Mouse (Mus musculus) ovary, postnatal 10 days (tissue): ENCODE results near the gene Alox15.
"Not testable (repeated sequence)": the region's sequence is repeated elsewhere in the genome, so short reads cannot be mapped to it uniquely, and the experiment has no call there.

ENCODE experiments used
- DNase-seq: peaks from one replicate; pipeline ENCODE4 v3.0.0; 2022; ENCODE audit warnings: low spot score

Gene Alox15

GRCm38 (mm10) chr11:70351868-70352267 is at the start of gene Alox15:
Gene Alox15, minus strand, starts transcription at chr11:70352031.
- DNase-seq: no peak

GRCm38 (mm10) chr11:70389421-70389820 is 37.6 kb upstream of the Alox15 start:
- DNase-seq: no peak

- no peak for DNase-seq
These were observed 35.6 kb upstream of the Alox15 start for GRCm38 (mm10) chr11:70387436-70387835.

- no peak for DNase-seq
These were observed 32.3 kb upstream of the Alox15 start for GRCm38 (mm10) chr11:70384136-70384535.

GRCm38 (mm10) chr11:70381330-70381729 is 29.5 kb upstream of the Alox15 start:
- DNase-seq: no peak

- DNase-seq: no peak
These were observed 28.7 kb upstream of the Alox15 start for GRCm38 (mm10) chr11:70380478-70381005.

GRCm38 (mm10) chr11:70376054-70376453 is 24.2 kb upstream of the Alox15 start:
- no peak for DNase-seq

- DNase-seq: no peak
These were observed 22.5 kb upstream of the Alox15 start for GRCm38 (mm10) chr11:70374302-70374701.

GRCm38 (mm10) chr11:70372849-70373557 is 21.2 kb upstream of the Alox15 start:
- no peak for DNase-seq

GRCm38 (mm10) chr11:70372396-70372795 is 20.6 kb upstream of the Alox15 start:
- DNase-seq: no peak

- DNase-seq: not testable (repeated sequence)
These were observed 16.8 kb upstream of the Alox15 start for GRCm38 (mm10) chr11:70368626-70369025.

- DNase-seq: not testable (repeated sequence)
These were observed 15.9 kb upstream of the Alox15 start for GRCm38 (mm10) chr11:70367701-70368100.

GRCm38 (mm10) chr11:70348630-70349029 is 3.2 kb downstream of the Alox15 start:
- no peak for DNase-seq

GRCm38 (mm10) chr11:70347861-70348260 is 4.0 kb downstream of the Alox15 start:
- no peak for DNase-seq

GRCm38 (mm10) chr11:70345546-70345945 is 6.3 kb downstream of the Alox15 start:
- DNase-seq: no peak

- DNase-seq: no peak
These were observed 6.8 kb downstream of the Alox15 start for GRCm38 (mm10) chr11:70345061-70345460.

GRCm38 (mm10) chr11:70339481-70339880 is 12.3 kb downstream of the Alox15 start:
- no peak for DNase-seq

- DNase-seq: peak; percentile 35
These were observed 17.4 kb downstream of the Alox15 start for GRCm38 (mm10) chr11:70334477-70334876.

GRCm38 (mm10) chr11:70324726-70325125 is 27.1 kb downstream of the Alox15 start:
- DNase-seq: no peak

GRCm38 (mm10) chr11:70322528-70322927 is 29.3 kb downstream of the Alox15 start, which contains the start of gene Alox12e:
Gene Alox12e, minus strand, starts transcription at chr11:70322628.
- DNase-seq: no peak

- DNase-seq: peak; percentile 23
These were observed 30.2 kb downstream of the Alox15 start for GRCm38 (mm10) chr11:70321664-70322063.

GRCm38 (mm10) chr11:70319614-70320013 is 32.2 kb downstream of the Alox15 start:
- DNase-seq: no peak

GRCm38 (mm10) chr11:70313833-70314232 is 38.0 kb downstream of the Alox15 start:
- DNase-seq: no peak

- no peak for DNase-seq
These were observed 42.5 kb downstream of the Alox15 start for GRCm38 (mm10) chr11:70309341-70309740.
